Mouse (Mus musculus) megakaryocyte, embryonic 14.5 days (primary cell): ENCODE results near the gene Sidt1.

Experiments used
- FLI1 ChIP-seq: IDR thresholded peaks from 2 replicates; pipeline ENCODE4 v1.6.1; 2012; ENCODE audit warnings: low read length, inconsistent platforms, mixed read lengths
- GATA1 ChIP-seq: IDR thresholded peaks from 3 replicates; pipeline ENCODE4 v1.6.1; 2012; ENCODE audit warnings: mixed read lengths, low read length, inconsistent platforms, borderline replicate concordance

DNA sequence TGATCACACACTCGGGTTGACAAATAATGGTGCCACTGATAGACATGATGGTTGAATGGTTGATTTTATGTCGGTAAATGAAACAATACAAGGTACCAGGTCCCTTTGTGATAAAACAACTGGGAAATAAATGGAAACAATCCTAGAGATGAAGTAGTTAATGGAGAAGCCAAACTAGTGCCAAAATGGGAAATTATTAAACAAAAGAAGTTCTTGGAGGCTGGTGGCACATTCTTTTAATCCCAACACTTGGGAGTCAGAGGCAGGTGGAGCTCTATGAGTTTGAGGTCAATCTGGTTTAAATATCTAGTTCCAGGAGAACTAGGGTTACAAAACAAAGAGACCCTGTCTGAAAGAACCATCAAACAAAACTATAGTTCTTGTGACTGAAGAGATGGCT is 68.1 kb downstream of the Sidt1 start:
- no peak for TF ChIP-seq GATA1
- TF ChIP-seq FLI1, result no peak
